Mouse (Mus musculus): ENCODE results near the gene Rps8. TPM values are rescaled to one million over a fixed set of nuclear protein-coding genes. Genes with fewer than 3 reads are reported as not detected.
A peak's percentile ranks its signal among the peaks of the same experiment; 100 is the strongest.

The Rps8 gene
- total and polyA plus RNA-seq, 3 experiments: 1,132 to 5,186 (median 1,156) TPM

- no peak for TF ChIP-seq HCFC1 (IDR thresholded peaks at IDR 0.05; ENCODE audit: low read depth, low read length)
- TF ChIP-seq USF1 (IDR thresholded peaks at IDR 0.05; ENCODE audit: low read depth, low read length): no peak
- TF ChIP-seq NELFE (IDR thresholded peaks at IDR 0.05; ENCODE audit: low read depth, low read length): no peak
- no peak; the same call in none of the 2 replicates for TF ChIP-seq GATA1 (IDR thresholded peaks at IDR 0.05; ENCODE audit: low read depth, low read length)
- TF ChIP-seq MYC (IDR thresholded peaks at IDR 0.05; ENCODE audit: low read depth, low read length): no peak
- no peak for TF ChIP-seq USF2 (IDR thresholded peaks at IDR 0.05; ENCODE audit: borderline replicate concordance in 1 of 2, insufficient read depth in 1 of 2, low read depth in 1 of 2, low read length in 2 of 2)
- peak; percentile 45 for TF ChIP-seq TAL1 (IDR thresholded peaks at IDR 0.05; ENCODE audit: low read length)
- TF ChIP-seq MXI1 (IDR thresholded peaks at IDR 0.05; ENCODE audit: low read depth, low read length): no peak
Observed at GRCm38 (mm10) chr4:117202046-117202991, 46.3 kb upstream of the Rps8 start (continued).

DNA sequence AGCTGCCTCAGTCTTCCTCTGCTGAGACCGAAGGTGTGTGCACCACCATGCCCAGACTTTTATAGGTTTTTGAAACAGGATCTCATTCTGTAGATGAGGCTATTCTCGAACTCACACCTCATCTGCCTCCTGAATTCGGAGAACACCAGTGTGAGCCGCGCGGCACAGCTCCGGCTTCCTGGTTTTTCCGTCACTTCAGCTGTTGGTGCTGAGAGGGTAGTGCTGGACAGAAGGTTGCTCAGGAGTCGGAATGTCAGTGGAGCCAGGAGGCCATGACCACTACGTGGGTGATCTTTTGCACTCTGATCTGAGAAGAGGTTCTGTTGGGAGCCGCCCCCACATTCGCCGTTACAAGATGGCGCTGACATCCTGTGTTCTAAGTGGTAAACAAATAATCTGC is 35.8 kb upstream of the Rps8 start:
- Histone ChIP-seq H3K79me2 (ENCODE audit: control insufficient read depth, insufficient read depth, low read length, poor library complexity) (no peaks in the 10 kb centered on the region; the same call in 1 of the 2 replicates), H3K9ac (ENCODE audit: control insufficient read depth, low read depth, low read length, poor library complexity, severe bottlenecking) (no peak overlapping the region), H3K9me3 (replicated peaks; ENCODE audit: insufficient read depth, low read length) (no peaks in the 10 kb centered on the region), H3K36me3 (ENCODE audit: control insufficient read depth in 1 of 2, insufficient read depth in 2 of 2, low read length in 2 of 2) (peaks cover 0 to 2% of the 10 kb centered on the region in 2 experiments; a peak in 2 of 4 replicates), H3K27me3 (ENCODE audit: control insufficient read depth in 1 of 2, insufficient read depth in 2 of 2, low read length in 2 of 2) (no peaks in the 10 kb centered on the region), H3K4me3 (ENCODE audit: control insufficient read depth in 1 of 2, insufficient read depth in 1 of 2, low read depth in 2 of 2, low read length in 2 of 2) (no peak overlapping the region), H3K27ac (ENCODE audit: control insufficient read depth, low read depth, low read length) (no peak overlapping the region), H3K4me1 (ENCODE audit: control insufficient read depth in 1 of 2, insufficient read depth in 2 of 2, low read length in 2 of 2) (peaks cover 0 to 8% of the 10 kb centered on the region in 2 experiments; a peak in 2 of 4 replicates)
- no peak for DNase-seq (ENCODE audit: low read depth, low spot score)
- TF ChIP-seq BHLHE40 (IDR thresholded peaks at IDR 0.05; ENCODE audit: borderline replicate concordance, low read depth, low read length) (no peak), RAD21 (IDR thresholded peaks at IDR 0.05; ENCODE audit: low read depth, low read length) (no peak), GABPA (IDR thresholded peaks at IDR 0.05; ENCODE audit: low read depth, low read length) (no peak), MAFK (IDR thresholded peaks at IDR 0.05; ENCODE audit: borderline replicate concordance, low read depth, low read length) (no peak), MAZ (IDR thresholded peaks at IDR 0.05; ENCODE audit: low read depth, low read length) (no peak), UBTF (IDR thresholded peaks at IDR 0.05; ENCODE audit: borderline replicate concordance, insufficient read depth, low read depth, low read length) (no peak), POLR2A (IDR thresholded peaks at IDR 0.05; ENCODE audit: control insufficient read depth in 1 of 2, insufficient read depth in 1 of 2, low read depth in 1 of 2, low read length in 2 of 2, poor library complexity in 1 of 2) (no peak), USF2 (IDR thresholded peaks at IDR 0.05; ENCODE audit: borderline replicate concordance in 1 of 2, insufficient read depth in 1 of 2, low read depth in 1 of 2, low read length in 2 of 2) (no peak), JUND (IDR thresholded peaks at IDR 0.05; ENCODE audit: low read depth, low read length) (no peak), GATA1 (IDR thresholded peaks at IDR 0.05; ENCODE audit: low read depth, low read length) (no peak), CHD1 (IDR thresholded peaks at IDR 0.05; ENCODE audit: low read depth, low read length) (no peak), CTCF (IDR thresholded peaks at IDR 0.05 in 2 of 3, conservative IDR thresholded peaks at IDR 0.05 in 1 of 3; ENCODE audit: control insufficient read depth in 1 of 3, insufficient read depth in 1 of 3, low read depth in 2 of 3, low read length in 3 of 3, poor library complexity in 1 of 3, severe bottlenecking in 1 of 3) (no peak), E2F4 (IDR thresholded peaks at IDR 0.05; ENCODE audit: borderline replicate concordance, low read depth, low read length) (no peak), MAX (IDR thresholded peaks at IDR 0.05; ENCODE audit: low read length) (no peak), NRF1 (IDR thresholded peaks at IDR 0.05; ENCODE audit: insufficient read depth, low read depth, low read length, poor library complexity, severe bottlenecking) (no peak), ZNF384 (IDR thresholded peaks at IDR 0.05; ENCODE audit: low read depth, low read length) (no peak), MYC (IDR thresholded peaks at IDR 0.05; ENCODE audit: low read depth, low read length) (no peak)

All from MEL (cell line).